Mouse (Mus musculus): Measurements from ENCODE around the gene Npepps. TPM values are rescaled to one million over a fixed set of nuclear protein-coding genes. Genes with fewer than 3 reads are reported as not detected.
"Not testable (repeated sequence)": the region's sequence is repeated elsewhere in the genome, so short reads cannot be mapped to it uniquely, and the experiment has no call there.

Gene Npepps
- polyA plus RNA-seq, 1 experiment from 2014 or later, result 85.5 TPM

DNA sequence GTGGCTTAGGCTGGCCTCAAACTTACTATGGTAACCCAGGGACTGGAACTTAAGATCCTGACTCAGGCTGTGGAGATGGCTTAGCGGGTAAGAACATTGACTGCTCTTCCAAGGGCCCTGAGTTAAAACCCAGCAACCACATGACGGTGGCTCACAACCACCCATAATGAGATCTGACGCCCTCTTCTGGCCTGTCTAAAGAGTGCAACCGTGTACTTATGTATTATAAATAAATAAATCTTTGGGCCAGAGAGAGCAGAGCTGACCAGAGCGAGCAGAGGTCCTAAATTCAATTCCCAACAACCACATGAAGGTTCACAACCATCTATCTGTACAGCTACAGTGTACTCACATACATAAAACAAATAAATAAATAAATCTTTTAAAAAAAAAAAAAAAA, 6.8 kb downstream of the Npepps start:
- 84% methylated on average over 5 of the region's 5 CpGs for WGBS
- H3K27ac ChIP-seq (replicated peaks), result no peak overlapping the region
- peaks cover 19% of the 10 kb centered on the region for H3K36me3 ChIP-seq (replicated peaks)
- H3K4me1 ChIP-seq, result peaks cover 9% of the 10 kb centered on the region
- H3K27me3 ChIP-seq (replicated peaks; ENCODE audit: low read depth, poor library complexity, severe bottlenecking), result no peaks in the 10 kb centered on the region
- DNase-seq (ENCODE audit: low spot score), result no peak
- H3K9me3 ChIP-seq, result peaks cover 4% of the 10 kb centered on the region; the same call in 1 of the 2 replicates
- no peak overlapping the region for H3K4me3 ChIP-seq

DNA sequence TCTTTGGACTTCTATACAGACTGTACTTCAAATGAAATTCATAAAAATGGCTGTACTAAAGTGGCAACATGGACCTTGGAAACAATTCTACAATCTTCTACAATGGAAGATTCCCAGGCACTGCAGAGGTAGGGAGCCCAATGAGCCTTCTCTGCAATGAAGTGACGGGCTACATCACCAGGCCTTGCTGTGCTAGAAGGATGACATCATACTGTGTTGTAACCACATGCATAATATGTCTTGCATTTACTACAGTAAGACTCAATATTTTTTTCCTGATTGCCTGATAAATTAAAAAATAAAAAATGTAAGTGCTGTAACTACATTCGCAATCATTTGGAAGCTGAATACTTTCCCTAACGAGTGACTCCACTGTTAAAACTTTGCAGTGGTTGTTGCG, 7.6 kb downstream of the Npepps start:
- H3K4me3 ChIP-seq, result no peak overlapping the region
- 96% methylated on average over 4 of the region's 4 CpGs for WGBS
- H3K9me3 ChIP-seq, result peaks cover 4% of the 10 kb centered on the region; the same call in 1 of the 2 replicates
- DNase-seq (ENCODE audit: low spot score), result no peak
- no peaks in the 10 kb centered on the region for H3K27me3 ChIP-seq (replicated peaks; ENCODE audit: low read depth, poor library complexity, severe bottlenecking)
- H3K36me3 ChIP-seq (replicated peaks), result peaks cover 19% of the 10 kb centered on the region
- H3K4me1 ChIP-seq, result peaks cover 1% of the 10 kb centered on the region; the same call in 1 of the 2 replicates
- H3K27ac ChIP-seq (replicated peaks), result no peak overlapping the region

DNA sequence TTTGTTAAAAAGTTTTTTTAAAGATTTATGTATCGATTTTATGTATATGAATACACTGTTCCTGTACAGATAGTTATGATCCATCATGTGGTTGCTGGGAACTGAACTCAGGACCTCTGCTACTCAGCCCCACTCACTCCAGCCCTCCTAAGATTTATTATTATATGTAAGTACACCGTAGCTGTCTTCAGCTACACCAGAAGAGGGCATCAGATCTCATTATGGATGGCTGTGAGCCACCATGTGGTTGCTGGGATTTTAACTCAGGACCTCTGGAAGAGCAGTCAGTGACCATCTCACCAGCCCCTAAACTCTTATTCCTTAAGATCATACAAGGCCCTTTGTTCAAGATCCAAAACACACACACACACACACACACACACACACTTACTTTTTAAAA, 10.4 kb downstream of the Npepps start:
- not testable (repeated sequence) for H3K27ac ChIP-seq (replicated peaks); DNase-seq (ENCODE audit: low spot score); H3K27me3 ChIP-seq (replicated peaks; ENCODE audit: low read depth, poor library complexity, severe bottlenecking); H3K4me3 ChIP-seq; H3K9me3 ChIP-seq; H3K4me1 ChIP-seq
- WGBS, result 85% methylated on average over 2 of the region's 2 CpGs
- H3K36me3 ChIP-seq (replicated peaks), result peaks cover 39% of the 10 kb centered on the region

DNA sequence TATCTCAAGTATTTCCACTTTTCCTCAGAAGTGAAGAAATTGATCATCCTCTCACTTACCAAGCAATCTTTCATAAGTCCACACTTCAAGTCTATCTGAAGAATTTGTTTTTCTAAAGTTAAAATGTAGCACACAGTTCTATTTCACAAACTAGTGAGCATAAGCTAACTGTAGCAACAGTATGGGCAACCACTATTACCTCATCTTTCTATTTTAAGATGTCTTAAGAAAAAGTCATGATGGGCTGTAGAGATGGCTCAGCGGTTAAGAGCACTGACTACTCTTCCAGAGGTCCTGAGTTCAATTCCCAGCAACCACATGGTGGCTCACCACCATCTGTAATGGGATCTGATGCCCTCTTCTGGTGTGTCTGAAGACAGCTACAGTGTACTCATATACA, 13.9 kb downstream of the Npepps start:
- H3K36me3 ChIP-seq (replicated peaks), result peaks cover 56% of the 10 kb centered on the region
- not testable (repeated sequence) for H3K27ac ChIP-seq (replicated peaks); H3K27me3 ChIP-seq (replicated peaks; ENCODE audit: low read depth, poor library complexity, severe bottlenecking); H3K4me1 ChIP-seq; H3K9me3 ChIP-seq; H3K4me3 ChIP-seq; DNase-seq (ENCODE audit: low spot score)
- WGBS, result 99% methylated on average over 1 of the region's 1 CpGs

DNA sequence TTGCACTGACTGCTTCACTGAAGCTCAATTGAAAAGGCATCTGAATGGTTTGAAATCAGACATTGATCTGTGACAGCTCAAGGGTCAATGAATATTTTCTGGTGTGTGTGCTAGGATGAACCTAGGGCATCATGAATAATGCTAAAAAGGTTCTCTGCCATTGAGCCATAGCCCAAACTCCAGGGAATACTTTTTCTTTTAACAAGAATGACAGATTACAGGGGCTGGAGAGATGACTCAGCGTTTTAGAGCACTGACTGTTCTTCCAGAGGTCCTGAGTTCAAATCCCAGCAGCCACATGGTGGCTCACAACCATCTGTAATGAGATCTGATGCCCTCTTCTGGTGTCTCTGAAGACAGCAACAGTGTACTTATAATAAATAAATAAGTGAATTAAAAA, 30.8 kb downstream of the Npepps start:
- 88% methylated on average over 1 of the region's 1 CpGs for whole genome bisulfite sequencing
- not testable (repeated sequence) for DNase-seq (ENCODE audit: low spot score); H3K4me1 ChIP-seq; H3K27ac ChIP-seq (replicated peaks); H3K4me3 ChIP-seq; H3K9me3 ChIP-seq; H3K27me3 ChIP-seq (replicated peaks; ENCODE audit: low read depth, poor library complexity, severe bottlenecking)
- H3K36me3 ChIP-seq (replicated peaks), result peaks cover 59% of the 10 kb centered on the region

DNA sequence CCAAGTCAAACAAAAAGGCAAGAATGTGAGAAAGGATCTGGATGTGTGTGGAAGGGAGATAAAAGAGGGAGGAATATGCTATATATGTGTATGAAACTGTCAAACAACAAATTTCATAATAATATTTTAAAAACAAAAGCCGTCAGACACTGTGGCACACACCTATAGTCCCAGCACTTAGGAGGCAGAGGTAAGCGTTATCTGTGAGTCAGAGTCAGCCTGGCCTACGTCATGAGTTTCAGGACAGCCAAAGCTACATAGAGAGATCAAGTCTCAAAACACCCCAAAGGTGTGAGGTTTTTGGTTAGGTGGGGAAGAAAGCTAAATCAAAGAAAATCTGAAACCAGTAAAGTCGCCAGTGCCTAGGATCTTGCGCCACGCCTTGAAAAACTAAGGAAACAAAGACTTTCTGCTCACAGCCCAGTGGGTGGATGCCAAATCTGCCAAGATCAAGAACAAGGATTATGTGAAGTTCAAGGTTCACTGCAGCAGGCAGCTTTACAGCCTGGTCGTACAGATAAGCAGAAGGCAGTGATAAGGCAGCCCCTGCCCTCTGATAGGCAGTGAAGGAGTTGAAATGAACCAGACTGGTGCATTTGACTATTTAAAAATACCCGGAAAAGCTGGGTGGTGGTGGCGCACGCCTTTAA, 33.8 kb downstream of the Npepps start:
- Histone ChIP-seq H3K4me3 (no peak overlapping the region), H3K4me1 (no peaks in the 10 kb centered on the region), H3K27me3 (replicated peaks; ENCODE audit: low read depth, poor library complexity, severe bottlenecking) (no peaks in the 10 kb centered on the region), H3K36me3 (replicated peaks) (peaks cover 68% of the 10 kb centered on the region), H3K27ac (replicated peaks) (no peak overlapping the region), H3K9me3 (no peaks in the 10 kb centered on the region)
- DNase-seq (ENCODE audit: low spot score), result no peak
- WGBS, result 94% methylated on average over 10 of the region's 10 CpGs

DNA sequence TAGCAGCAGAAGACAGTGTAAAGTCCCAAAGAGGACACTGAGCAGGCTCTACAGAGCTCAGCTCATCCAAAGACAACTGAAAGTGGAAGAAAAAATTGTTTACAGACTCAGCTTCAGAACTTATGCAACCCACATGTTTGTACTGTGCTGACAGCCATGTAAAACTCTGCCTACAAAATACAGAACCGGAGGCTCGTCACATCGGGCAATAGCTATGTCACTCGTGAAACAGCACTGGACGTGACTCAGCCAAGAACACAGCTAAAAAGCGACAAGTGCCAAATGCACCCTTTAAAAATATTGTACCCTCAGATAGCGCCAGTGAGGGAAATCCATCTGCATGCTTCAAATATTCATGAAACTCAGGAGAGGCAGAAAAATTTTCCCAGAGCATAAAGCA, 39.1 kb downstream of the Npepps start:
- no peaks in the 10 kb centered on the region for H3K27me3 ChIP-seq (replicated peaks; ENCODE audit: low read depth, poor library complexity, severe bottlenecking)
- H3K4me3 ChIP-seq, result no peak overlapping the region
- WGBS, result 95% methylated on average over 7 of the region's 7 CpGs
- no peak overlapping the region for H3K27ac ChIP-seq (replicated peaks)
- no peaks in the 10 kb centered on the region for H3K4me1 ChIP-seq
- no peaks in the 10 kb centered on the region for H3K9me3 ChIP-seq
- H3K36me3 ChIP-seq (replicated peaks), result peaks cover 90% of the 10 kb centered on the region
- no peak for DNase-seq (ENCODE audit: low spot score)

DNA sequence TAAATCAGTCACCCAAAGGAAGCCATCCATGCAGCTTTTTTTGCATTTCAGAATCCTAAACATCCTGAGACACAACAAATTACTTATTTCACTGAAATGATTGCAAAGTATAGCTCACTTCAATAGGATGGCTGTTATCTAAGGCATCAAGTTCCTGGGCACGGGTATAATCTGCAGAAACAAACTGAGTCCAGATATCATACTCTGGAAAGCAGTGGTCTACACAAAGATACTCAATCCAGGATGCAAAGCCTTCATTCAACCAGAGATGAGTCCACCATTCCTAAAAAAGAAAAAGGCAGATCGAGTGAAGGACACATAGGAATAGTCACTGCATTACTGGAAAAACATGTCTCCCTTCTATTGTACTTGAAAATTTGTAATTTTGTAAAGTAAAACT, 42.5 kb downstream of the Npepps start:
- no peaks in the 10 kb centered on the region for H3K4me1 ChIP-seq
- H3K9me3 ChIP-seq, result no peaks in the 10 kb centered on the region
- H3K36me3 ChIP-seq (replicated peaks), result peaks cover 91% of the 10 kb centered on the region
- H3K27me3 ChIP-seq (replicated peaks; ENCODE audit: low read depth, poor library complexity, severe bottlenecking), result no peaks in the 10 kb centered on the region
- DNase-seq (ENCODE audit: low spot score), result no peak
- H3K4me3 ChIP-seq, result no peak overlapping the region
- no peak overlapping the region for H3K27ac ChIP-seq (replicated peaks)
- WGBS, result 96% methylated on average over 2 of the region's 2 CpGs

DNA sequence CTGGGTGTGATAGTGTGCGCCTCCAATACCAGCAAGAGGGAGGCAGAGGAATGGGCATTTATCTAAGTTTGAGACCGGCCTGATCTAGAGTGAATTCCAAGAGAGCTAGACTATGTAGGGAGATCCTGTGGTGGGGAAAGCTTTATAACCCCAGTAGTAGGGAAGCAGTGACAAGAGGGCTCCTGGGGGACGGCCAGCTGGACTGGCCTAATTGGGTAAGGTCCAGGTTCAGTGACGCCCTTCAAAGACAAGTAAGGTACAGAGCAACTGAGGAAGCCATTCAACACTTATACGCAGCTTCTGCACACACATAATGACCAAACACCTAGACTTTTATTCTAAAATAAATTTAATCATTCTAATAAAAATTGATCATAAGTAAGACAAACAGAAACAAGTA, 48.0 kb downstream of the Npepps start:
- Histone ChIP-seq H3K36me3 (replicated peaks) (peaks cover 97% of the 10 kb centered on the region), H3K4me1 (no peaks in the 10 kb centered on the region), H3K4me3 (no peak overlapping the region), H3K9me3 (no peaks in the 10 kb centered on the region), H3K27me3 (replicated peaks; ENCODE audit: low read depth, poor library complexity, severe bottlenecking) (no peaks in the 10 kb centered on the region), H3K27ac (replicated peaks) (no peak overlapping the region)
- 97% methylated on average over 5 of the region's 5 CpGs for WGBS
- DNase-seq (ENCODE audit: low spot score), result no peak

DNA sequence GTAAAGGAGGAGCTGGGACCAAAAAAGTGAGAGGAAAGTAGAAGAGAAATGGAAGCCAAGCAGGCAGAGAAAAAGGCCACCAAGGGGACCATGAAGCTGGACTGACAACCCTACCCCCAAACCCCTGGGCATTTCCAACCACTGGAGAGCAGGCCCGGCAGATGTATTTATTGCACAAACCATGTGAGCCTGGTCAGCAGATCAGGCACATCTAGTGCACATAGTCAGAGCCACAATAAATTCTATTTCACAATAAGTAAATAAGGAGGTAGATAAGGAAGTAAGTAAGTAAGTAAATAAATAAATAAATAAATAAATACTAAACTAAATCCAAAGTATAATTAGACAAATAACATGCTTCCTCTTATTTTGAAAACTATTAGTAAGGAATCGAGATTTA, 51.0 kb downstream of the Npepps start:
- Histone ChIP-seq H3K27me3 (replicated peaks; ENCODE audit: low read depth, poor library complexity, severe bottlenecking) (no peaks in the 10 kb centered on the region), H3K4me1 (no peaks in the 10 kb centered on the region), H3K27ac (replicated peaks) (no peak overlapping the region), H3K9me3 (no peaks in the 10 kb centered on the region), H3K4me3 (no peak overlapping the region), H3K36me3 (replicated peaks) (peaks cover 97% of the 10 kb centered on the region)
- DNase-seq (ENCODE audit: low spot score), result no peak
- WGBS, result 91% methylated on average over 2 of the region's 2 CpGs

DNA sequence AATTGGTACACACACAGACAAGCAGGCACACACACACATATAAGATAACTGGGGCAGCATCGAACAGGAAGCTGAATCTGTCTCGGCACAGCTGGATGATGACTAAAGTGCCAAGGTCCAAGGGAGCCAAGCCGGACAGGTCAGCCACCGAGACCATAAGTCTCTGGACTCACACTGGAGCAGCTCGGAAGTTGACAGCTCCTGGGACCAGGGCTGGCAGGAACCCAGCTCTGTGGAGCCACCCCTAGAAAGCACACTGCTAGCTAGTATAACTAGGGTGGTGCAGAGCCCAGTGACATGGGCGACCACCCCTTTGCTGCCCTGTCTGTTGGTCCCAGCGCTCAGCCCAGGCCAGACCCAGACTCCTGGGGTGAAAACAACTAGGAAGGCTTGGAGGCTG, 51.5 kb downstream of the Npepps start:
- Histone ChIP-seq H3K9me3 (no peaks in the 10 kb centered on the region), H3K4me1 (no peaks in the 10 kb centered on the region), H3K27ac (replicated peaks) (no peak overlapping the region), H3K4me3 (no peak overlapping the region), H3K27me3 (replicated peaks; ENCODE audit: low read depth, poor library complexity, severe bottlenecking) (no peaks in the 10 kb centered on the region), H3K36me3 (replicated peaks) (peaks cover 97% of the 10 kb centered on the region)
- 94% methylated on average over 7 of the region's 7 CpGs for WGBS
- DNase-seq (ENCODE audit: low spot score), result no peak

DNA sequence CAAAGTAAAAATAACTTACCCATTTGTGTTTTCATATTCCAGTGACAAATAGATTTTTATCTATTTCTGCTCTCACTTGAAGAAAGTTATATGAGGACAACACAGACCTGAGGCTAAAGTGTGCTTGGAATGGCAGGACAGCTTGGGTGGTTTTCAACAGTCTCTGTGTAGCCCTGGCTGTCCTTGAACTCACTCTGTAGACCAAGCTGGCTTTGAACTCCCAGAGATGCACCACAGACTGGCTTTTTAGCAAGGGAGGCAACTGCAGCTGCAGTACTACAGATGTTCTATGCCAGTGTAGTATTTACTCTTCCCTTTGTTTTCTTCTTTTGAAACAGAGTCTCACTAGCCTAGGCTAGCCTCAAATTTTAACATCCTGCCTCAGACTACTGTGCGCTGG, 54.3 kb downstream of the Npepps start:
- Histone ChIP-seq H3K27ac (replicated peaks) (no peak overlapping the region), H3K36me3 (replicated peaks) (peaks cover 98% of the 10 kb centered on the region), H3K4me1 (no peaks in the 10 kb centered on the region), H3K27me3 (replicated peaks; ENCODE audit: low read depth, poor library complexity, severe bottlenecking) (no peaks in the 10 kb centered on the region), H3K4me3 (no peak overlapping the region), H3K9me3 (no peaks in the 10 kb centered on the region)
- no peak for DNase-seq (ENCODE audit: low spot score)
- WGBS, result 94% methylated on average over 1 of the region's 1 CpGs

DNA sequence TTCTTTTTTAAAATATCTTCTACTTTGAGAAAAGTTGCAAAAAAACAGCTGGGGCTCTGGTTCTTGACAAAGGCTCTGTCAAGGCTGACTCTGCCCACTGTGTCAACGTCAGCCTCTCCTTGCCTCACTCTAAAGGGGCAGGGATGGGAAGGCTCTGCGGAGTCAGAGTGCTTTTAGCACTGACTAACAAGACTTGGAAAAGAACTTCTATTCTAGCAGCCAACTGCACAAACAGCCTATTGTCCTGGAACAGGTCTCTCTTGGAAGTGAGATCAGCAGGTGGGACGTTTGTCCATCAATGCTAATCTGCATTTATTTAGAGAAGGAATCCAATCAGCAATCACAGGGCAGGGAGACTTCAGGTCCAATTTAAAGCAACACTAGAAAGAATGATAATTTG, 57.0 kb downstream of the Npepps start:
- DNase-seq (ENCODE audit: low spot score), result no peak
- Histone ChIP-seq H3K27ac (replicated peaks) (no peak overlapping the region), H3K4me1 (no peaks in the 10 kb centered on the region), H3K36me3 (replicated peaks) (peaks cover 98% of the 10 kb centered on the region), H3K9me3 (no peaks in the 10 kb centered on the region), H3K4me3 (no peak overlapping the region), H3K27me3 (replicated peaks; ENCODE audit: low read depth, poor library complexity, severe bottlenecking) (no peaks in the 10 kb centered on the region)
- WGBS, result 64% methylated on average over 3 of the region's 3 CpGs

DNA sequence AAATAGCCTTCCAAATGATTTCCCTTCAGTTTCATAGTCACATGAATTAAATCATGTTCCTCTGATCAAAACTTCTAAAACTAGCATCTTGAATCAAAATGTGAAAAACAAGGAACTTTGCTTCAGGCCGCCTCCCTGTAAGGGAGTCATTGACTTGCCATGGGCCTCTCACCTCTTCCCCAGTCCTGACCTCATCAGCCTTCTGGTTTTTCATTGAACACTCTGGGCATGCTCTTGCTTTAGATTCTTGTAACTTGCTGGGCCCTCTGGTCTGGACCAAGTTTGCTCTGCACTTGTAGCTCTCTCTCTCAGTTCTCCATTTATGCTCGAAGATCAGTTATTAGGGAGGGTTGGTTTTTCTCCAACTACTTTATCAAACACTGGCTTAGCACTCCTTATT, 58.8 kb downstream of the Npepps start:
- Histone ChIP-seq H3K27ac (replicated peaks) (no peak overlapping the region), H3K27me3 (replicated peaks; ENCODE audit: low read depth, poor library complexity, severe bottlenecking) (no peaks in the 10 kb centered on the region), H3K9me3 (no peaks in the 10 kb centered on the region), H3K36me3 (replicated peaks) (peaks cover 98% of the 10 kb centered on the region), H3K4me3 (no peak overlapping the region), H3K4me1 (no peaks in the 10 kb centered on the region)
- 96% methylated on average over 2 of the region's 2 CpGs for WGBS
- no peak for DNase-seq (ENCODE audit: low spot score)

Measured in embryonic facial prominence, embryonic 10.5 days (tissue).